Mouse (Mus musculus): Measurements from ENCODE around the gene Tom1l1. TPM values are rescaled to one million over a fixed set of nuclear protein-coding genes. Genes with fewer than 3 reads are reported as not detected.

The Tom1l1 gene
- 154 TPM for polyA plus RNA-seq (2014; fragmentation: Illumina TruSeq; extraction: RNeasy Lipid Tissue Mini Kit (QIAGEN cat#74804); ENCODE audit: low read depth, low replicate concordance)

GRCm38 (mm10) chr11:90687460-90688416 is at the start of gene Tom1l1:
Tom1l1 (minus strand) TSS chr11:90688366.

GRCm38 (mm10) chr11:90637440-90638311 is 50.5 kb downstream of the Tom1l1 start, which contains the start of the genes Stxbp4 and Cox11:
Stxbp4 (minus strand) TSS chr11:90638084.
Cox11 (plus strand) TSS chr11:90638173.

Other genes with a start within 250 kb of the Tom1l1 start
- 5.0 TPM for gene Stxbp4, start 50.3 kb downstream of the Tom1l1 start, polyA plus RNA-seq (2014; fragmentation: Illumina TruSeq; extraction: RNeasy Lipid Tissue Mini Kit (QIAGEN cat#74804); ENCODE audit: low read depth, low replicate concordance)
- 69.8 TPM for gene Cox11, start 50.2 kb downstream of the Tom1l1 start, polyA plus RNA-seq (2014; fragmentation: Illumina TruSeq; extraction: RNeasy Lipid Tissue Mini Kit (QIAGEN cat#74804); ENCODE audit: low read depth, low replicate concordance)

All from sigmoid colon, adult 10 weeks (tissue).